ENCODE assay signal across 10 mouse cellular contexts in genomic region chr7:109562154-109562599, GRCm38 (mm10). TPM values are rescaled to one million over a fixed set of nuclear protein-coding genes. Genes with fewer than 3 reads are reported as not detected.
A peak's percentile ranks its signal among the peaks of the same experiment; 100 is the strongest.
DNase-seq lines count a peak whose midpoint lies in the region; ATAC-seq and TF ChIP-seq lines count a peak whose summit lies in the region.
"Had no signal": no experiment of that assay in that cellular context is flagged by ENCODE, and none has a peak within 500 bp of the region (broad histone marks: within the 10 kb centered on the region; RNA-seq: fewer than 3 reads in every experiment).

No protein-coding gene starts in this region.

- H3K4me1 ChIP-seq in heart, postnatal 0 days (ENCODE audit: control insufficient read depth, insufficient read depth): peaks cover 44% of the 10 kb centered on the region
- peaks cover 28% of the 10 kb centered on the region for H3K4me1 ChIP-seq in neural tube, embryonic 13.5 days (replicated peaks)
- peaks cover 13% of the 10 kb centered on the region for H3K4me1 ChIP-seq in limb, embryonic 15.5 days
- H3K4me1 ChIP-seq in stomach, embryonic 16.5 days (ENCODE audit: control insufficient read depth, insufficient read depth, low read length): peaks cover 36% of the 10 kb centered on the region

- no peaks in the 10 kb centered on the region for H3K27me3 ChIP-seq in heart, postnatal 0 days (ENCODE audit: control insufficient read depth, insufficient read depth, low read length)
- no peaks in the 10 kb centered on the region for H3K27me3 ChIP-seq in neural tube, embryonic 13.5 days
- no peaks in the 10 kb centered on the region for H3K27me3 ChIP-seq in limb, embryonic 15.5 days
- H3K27me3 ChIP-seq in stomach, embryonic 16.5 days (ENCODE audit: control insufficient read depth, insufficient read depth, low read length): no peaks in the 10 kb centered on the region

- WGBS in heart, postnatal 0 days: 29% methylated on average over 4 of the region's 4 CpGs
- 54% methylated on average over 4 of the region's 4 CpGs for WGBS in neural tube, embryonic 13.5 days
- 49% methylated on average over 4 of the region's 4 CpGs for WGBS in limb, embryonic 15.5 days
- 10% methylated on average over 4 of the region's 4 CpGs for WGBS in stomach, embryonic 16.5 days

- ATAC-seq in heart, postnatal 0 days (ENCODE audit: insufficient read depth, low read depth): no peak
- ATAC-seq in neural tube, embryonic 13.5 days (ENCODE audit: low read depth): no peak
- no peak for ATAC-seq in limb, embryonic 15.5 days (ENCODE audit: insufficient number of reproducible peaks, low FRiP score, low TSS enrichment, low read depth)
- ATAC-seq in stomach, embryonic 16.5 days (ENCODE audit: insufficient read depth, low FRiP score): no peak

- H3K4me3 ChIP-seq in heart, postnatal 0 days (ENCODE audit: low read depth, low read length): no peak overlapping the region
- H3K4me3 ChIP-seq in neural tube, embryonic 13.5 days: no peak overlapping the region
- H3K4me3 ChIP-seq in limb, embryonic 15.5 days: no peak overlapping the region
- H3K4me3 ChIP-seq in stomach, embryonic 16.5 days (replicated peaks; ENCODE audit: low read length): no peak overlapping the region

- H3K27ac ChIP-seq in heart, postnatal 0 days (ENCODE audit: low read depth): peak overlapping the region; percentile 76
- peak overlapping the region; percentile 24; the same call in 1 of the 2 replicates for H3K27ac ChIP-seq in neural tube, embryonic 13.5 days (replicated peaks)
- H3K27ac ChIP-seq in limb, embryonic 15.5 days: peak overlapping the region; percentile 39; the same call in 1 of the 2 replicates
- peak overlapping the region; percentile 87 for H3K27ac ChIP-seq in stomach, embryonic 16.5 days (ENCODE audit: low read length)

- H3K9me3 ChIP-seq in heart, postnatal 0 days (replicated peaks; ENCODE audit: control insufficient read depth, low read length): no peaks in the 10 kb centered on the region
- H3K9me3 ChIP-seq in neural tube, embryonic 13.5 days: no peaks in the 10 kb centered on the region
- H3K9me3 ChIP-seq in limb, embryonic 15.5 days: no peaks in the 10 kb centered on the region
- H3K9me3 ChIP-seq in stomach, embryonic 16.5 days (replicated peaks; ENCODE audit: control insufficient read depth, low read length): peaks cover 4% of the 10 kb centered on the region; the same call in 1 of the 2 replicates

- TF ChIP-seq EP300 in heart, postnatal 0 days (IDR thresholded peaks at IDR 0.05; ENCODE audit: low read depth): no peak

- H3K9ac ChIP-seq in heart, postnatal 0 days (replicated peaks; ENCODE audit: low read depth, low read length): peak overlapping the region; percentile 8; the same call in 1 of the 2 replicates
- H3K9ac ChIP-seq in neural tube, embryonic 13.5 days: no peak overlapping the region
- no peak overlapping the region for H3K9ac ChIP-seq in limb, embryonic 15.5 days
- H3K9ac ChIP-seq in stomach, embryonic 16.5 days (ENCODE audit: low read length): peak overlapping the region; percentile 54; the same call in 1 of the 2 replicates

- no peak for DNase-seq in heart, postnatal 0 days (ENCODE audit: low spot score)
- no peak for DNase-seq in heart, adult 9 months (ENCODE audit: low spot score in 2 of 2)
- no peak for DNase-seq in neural tube, embryonic 10.5 days (ENCODE audit: extremely low spot score, low spot score)
- no peak for DNase-seq in layer of hippocampus, postnatal 10 days (ENCODE audit: low spot score in 2 of 2)
- DNase-seq in Muller cell, postnatal 12 days (ENCODE audit: inconsistent ontology term): no peak
- DNase-seq: right cerebral cortex, postnatal 14 days; thymus, postnatal 14 days had no signal

- H3K4me2 ChIP-seq in heart, postnatal 0 days (ENCODE audit: low read depth, low read length): peak overlapping the region; percentile 31
- H3K4me2 ChIP-seq in neural tube, embryonic 13.5 days: no peak overlapping the region
- H3K4me2 ChIP-seq in limb, embryonic 15.5 days: no peak overlapping the region
- H3K4me2 ChIP-seq in stomach, embryonic 16.5 days (ENCODE audit: low read depth, low read length): peak overlapping the region; percentile 38

- TF ChIP-seq CTCF in heart, postnatal 0 days (IDR thresholded peaks at IDR 0.05; ENCODE audit: low read depth): no peak

- H3K36me3 ChIP-seq in heart, postnatal 0 days (replicated peaks; ENCODE audit: control insufficient read depth, insufficient read depth, low read length): peaks cover under 1% of the 10 kb centered on the region; the same call in 1 of the 2 replicates
- no peaks in the 10 kb centered on the region for H3K36me3 ChIP-seq in neural tube, embryonic 13.5 days
- 0 out of 2 replicates have a peak, but pooled peaks cover 7% of the 10 kb centered on the region for H3K36me3 ChIP-seq in limb, embryonic 15.5 days
- H3K36me3 ChIP-seq in stomach, embryonic 16.5 days (ENCODE audit: control insufficient read depth, insufficient read depth, low read length): peaks cover 2% of the 10 kb centered on the region; the same call in 1 of the 2 replicates

RNA-seq across cellular contexts. Expression of gene Rpl27a, which starts 43.2 kb away (rescaled TPM):
- 267 and 380 TPM in 2 replicates for total RNA-seq in heart, postnatal 0 days (2014; rRNA removed; ENCODE audit: low replicate concordance)
- 66.4 and 68.8 TPM in 2 replicates for polyA plus RNA-seq in heart, postnatal 0 days (2015; fragmentation: Nextera tagmentation; extraction: Ambion mirVana)
- 80.7 and 91.7 TPM in 2 replicates for polyA plus RNA-seq in neural tube, embryonic 13.5 days (2015; fragmentation: Nextera tagmentation; extraction: Ambion mirVana)
- 113 and 140 TPM in 2 replicates for polyA plus RNA-seq in limb, embryonic 15.5 days (2015; fragmentation: Nextera tagmentation; extraction: Ambion mirVana)
- 109 and 128 TPM in 2 replicates for polyA plus RNA-seq in stomach, embryonic 16.5 days (2015; fragmentation: Nextera tagmentation; extraction: Ambion mirVana)
- 100 to 1,000 TPM; 148 to 164 TPM for total RNA-seq in layer of hippocampus, postnatal 10 days (2021)

RNA-seq across cellular contexts. Expression of gene Trim66, which starts 54.2 kb away (rescaled TPM):
- total RNA-seq in heart, postnatal 0 days (2014; rRNA removed; ENCODE audit: low replicate concordance): 0.08 TPM in 1 of 2 replicates, not detected in the other
- not detected in 2 replicates for polyA plus RNA-seq in heart, postnatal 0 days (2015; fragmentation: Nextera tagmentation; extraction: Ambion mirVana)
- 0.11 and 0.26 TPM in 2 replicates for polyA plus RNA-seq in neural tube, embryonic 13.5 days (2015; fragmentation: Nextera tagmentation; extraction: Ambion mirVana)
- polyA plus RNA-seq in limb, embryonic 15.5 days (2015; fragmentation: Nextera tagmentation; extraction: Ambion mirVana): 0.04 and 0.11 TPM in 2 replicates
- 0.02 and 0.09 TPM in 2 replicates for polyA plus RNA-seq in stomach, embryonic 16.5 days (2015; fragmentation: Nextera tagmentation; extraction: Ambion mirVana)
- 1 to 10 TPM; 4.0 to 4.5 TPM for total RNA-seq in layer of hippocampus, postnatal 10 days (2021)

Comparison
In these comparisons a context has a peak if more than half of its experiments do, and no peak if none do; other contexts are left out.
1. H3K27ac ChIP-seq: peak in every context shown above with its lines; median percentile 87 in stomach, embryonic 16.5 days; 76 in heart, postnatal 0 days; 39 in limb, embryonic 15.5 days; 24 in neural tube, embryonic 13.5 days.
2. H3K4me2 ChIP-seq: peak in heart, postnatal 0 days (single experiment) and stomach, embryonic 16.5 days (single experiment); none in neural tube, embryonic 13.5 days (single experiment) and limb, embryonic 15.5 days (single experiment).
3. H3K9ac ChIP-seq: peak in heart, postnatal 0 days (single experiment) and stomach, embryonic 16.5 days (single experiment); none in neural tube, embryonic 13.5 days (single experiment) and limb, embryonic 15.5 days (single experiment).